ENCODE assay signal across 15 mouse cellular contexts in the genomic region with DNA sequence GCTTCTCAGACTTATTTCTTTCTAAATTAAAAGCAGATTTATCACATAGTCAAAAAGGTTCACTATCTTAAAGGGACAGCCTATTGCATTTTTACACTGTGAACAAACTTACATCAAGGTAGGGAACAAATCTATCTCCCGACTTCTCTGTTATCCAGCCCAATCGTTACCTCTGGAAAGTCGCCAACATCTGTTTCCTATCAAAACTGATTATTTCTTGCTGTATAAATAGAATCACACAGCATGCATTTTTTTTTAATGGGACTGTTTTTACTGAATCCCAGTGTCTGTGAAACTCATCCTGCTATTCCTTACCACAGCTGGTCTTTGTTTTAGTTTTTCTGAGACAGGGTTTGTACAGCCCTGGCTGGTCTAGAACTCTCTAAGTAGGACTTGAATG. TPM values are rescaled to one million over a fixed set of nuclear protein-coding genes. Genes with fewer than 3 reads are reported as not detected.
"Had no signal": no experiment of that assay in that cellular context is flagged by ENCODE, and none has a peak within 500 bp of the region (broad histone marks: within the 10 kb centered on the region; RNA-seq: fewer than 3 reads in every experiment).

No protein-coding gene starts in this region.

- H3K27me3 ChIP-seq: liver, embryonic 15.5 days; megakaryocyte, embryonic 14.5 days; stomach, embryonic 15.5 days had no signal

- H3K36me3 ChIP-seq: liver, embryonic 15.5 days; midbrain, embryonic 12.5 days; stomach, embryonic 15.5 days had no signal

- H3K4me3 ChIP-seq: liver, embryonic 15.5 days; megakaryocyte, embryonic 14.5 days; midbrain, embryonic 12.5 days; stomach, embryonic 15.5 days had no signal

- H3K4me2 ChIP-seq: liver, embryonic 11.5 days; liver, embryonic 15.5 days; midbrain, embryonic 12.5 days; stomach, embryonic 15.5 days had no signal

- H3K4me1 ChIP-seq: liver, embryonic 15.5 days; megakaryocyte, embryonic 14.5 days; midbrain, embryonic 12.5 days; stomach, embryonic 15.5 days had no signal

- H3K9ac ChIP-seq: liver, embryonic 15.5 days; midbrain, embryonic 12.5 days; stomach, embryonic 15.5 days had no signal

- DNase-seq: kidney, adult 2 months; kidney, postnatal 36 days; layer of hippocampus, adult 9-11 months; left cerebral cortex, postnatal 4 days; lung, adult 2 months; lung, postnatal 14 days; right cerebral cortex, postnatal 14 days; thymus, postnatal 36 days had no signal

- H3K27ac ChIP-seq: kidney, postnatal 0 days; liver, embryonic 15.5 days; macrophage; midbrain, embryonic 12.5 days; stomach, embryonic 15.5 days had no signal

- H3K9me3 ChIP-seq: liver, embryonic 15.5 days; megakaryocyte, embryonic 14.5 days; midbrain, embryonic 12.5 days; stomach, embryonic 15.5 days had no signal

RNA-seq across cellular contexts. Expression of gene Klhl29, which starts 19.7 kb away (rescaled TPM):
- polyA plus RNA-seq: macrophage had no signal
